Mouse (Mus musculus): ENCODE measurements around the gene Gm12830. TPM values are rescaled to one million over a fixed set of nuclear protein-coding genes. Genes with fewer than 3 reads are reported as not detected.
A peak's percentile ranks its signal among the peaks of the same experiment; 100 is the strongest.

Gene Gm12830
- polyA plus RNA-seq, 1 experiment from 2014 or later, result not detected

GRCm38 (mm10) chr4:114842376-114842960, 20.9 kb downstream of the Gm12830 start:
- H3K4me3 ChIP-seq (replicated peaks; ENCODE audit: low read length), result no peak overlapping the region
- no peak for ATAC-seq
- H3K27me3 ChIP-seq (replicated peaks; ENCODE audit: control insufficient read depth, insufficient read depth, low read length), result peaks cover 39% of the 10 kb centered on the region
- 0 out of 2 replicates have a peak overlapping the region, but pooled peaks have one; percentile 5 for H3K4me2 ChIP-seq (ENCODE audit: low read length)
- H3K9me3 ChIP-seq (ENCODE audit: control insufficient read depth, low read length), result peaks cover 2% of the 10 kb centered on the region; the same call in 1 of the 2 replicates
- no peaks in the 10 kb centered on the region for H3K36me3 ChIP-seq (ENCODE audit: control insufficient read depth, insufficient read depth)
- no peak overlapping the region for H3K27ac ChIP-seq (ENCODE audit: low read length)
- H3K9ac ChIP-seq (replicated peaks; ENCODE audit: low read depth, low read length), result no peak overlapping the region
- 8% methylated on average over 6 of the region's 11 CpGs for WGBS
- H3K4me1 ChIP-seq (replicated peaks; ENCODE audit: control insufficient read depth, insufficient read depth, low read length), result peaks cover 8% of the 10 kb centered on the region

DNA sequence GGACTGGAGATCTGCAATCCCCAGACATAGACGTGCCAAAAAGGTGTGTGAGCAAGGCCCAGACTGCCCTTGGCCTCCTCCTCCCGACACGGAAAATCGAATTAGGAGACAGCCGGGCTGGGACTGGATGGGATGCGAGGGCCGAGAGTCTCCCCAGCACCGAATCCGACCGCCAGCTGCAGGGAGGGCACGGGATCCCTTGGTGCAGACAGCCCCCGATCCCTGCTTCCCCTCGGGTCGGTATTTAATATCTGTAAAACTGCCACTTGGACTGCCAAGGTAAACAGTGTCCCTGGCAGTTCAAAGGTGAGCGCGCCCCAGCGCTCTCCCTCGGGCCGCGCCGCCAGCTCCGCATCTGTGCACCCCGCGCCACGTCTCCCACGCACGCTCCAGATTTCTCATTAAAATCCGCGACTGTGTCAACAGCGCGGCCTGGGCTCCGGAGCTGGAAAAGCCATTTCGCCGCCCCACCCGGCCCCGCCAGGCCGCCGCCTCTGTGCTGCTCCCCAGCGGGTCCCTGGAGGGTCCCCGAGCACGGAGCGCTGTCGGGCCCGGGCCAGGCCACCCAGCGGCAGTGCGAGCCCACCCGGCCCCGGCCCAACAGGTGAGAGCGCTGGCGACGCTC, 21.7 kb downstream of the Gm12830 start:
- Histone ChIP-seq H3K9ac (replicated peaks; ENCODE audit: low read depth, low read length) (peak overlapping the region; percentile 49), H3K27me3 (replicated peaks; ENCODE audit: control insufficient read depth, insufficient read depth, low read length) (peaks cover 39% of the 10 kb centered on the region), H3K4me3 (replicated peaks; ENCODE audit: low read length) (peak overlapping the region; percentile 43), H3K4me2 (ENCODE audit: low read length) (peak overlapping the region; percentile 68), H3K27ac (ENCODE audit: low read length) (no peak overlapping the region), H3K4me1 (replicated peaks; ENCODE audit: control insufficient read depth, insufficient read depth, low read length) (peaks cover 8% of the 10 kb centered on the region), H3K36me3 (ENCODE audit: control insufficient read depth, insufficient read depth) (no peaks in the 10 kb centered on the region), H3K9me3 (ENCODE audit: control insufficient read depth, low read length) (peaks cover 4% of the 10 kb centered on the region; the same call in 1 of the 2 replicates)
- 1% methylated on average over 51 of the region's 51 CpGs for WGBS
- 0 out of 2 replicates have a peak, but pooled peaks have one; percentile 36 for ATAC-seq

DNA sequence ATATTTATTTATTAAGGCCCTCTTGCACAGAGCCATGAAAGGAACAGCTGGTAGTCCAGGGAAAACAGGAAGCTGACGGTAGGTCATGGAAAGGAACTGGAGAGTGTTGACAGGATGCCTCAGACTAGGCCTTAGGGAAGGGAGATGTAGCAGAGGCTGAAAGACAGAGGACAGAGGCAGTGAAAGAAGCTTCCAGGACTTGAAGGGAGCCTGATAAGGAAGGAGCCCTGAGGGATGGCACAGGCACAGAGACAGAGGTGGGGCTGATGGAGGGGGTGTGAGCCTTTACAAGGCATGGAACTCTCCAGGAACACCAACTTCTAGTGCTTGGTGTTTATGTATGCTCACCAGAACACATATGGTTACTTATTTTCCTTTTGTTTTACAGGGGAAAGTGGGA, 23.1 kb downstream of the Gm12830 start:
- peaks cover 4% of the 10 kb centered on the region; the same call in 1 of the 2 replicates for H3K9me3 ChIP-seq (ENCODE audit: control insufficient read depth, low read length)
- H3K4me3 ChIP-seq (replicated peaks; ENCODE audit: low read length), result no peak overlapping the region
- H3K27me3 ChIP-seq (replicated peaks; ENCODE audit: control insufficient read depth, insufficient read depth, low read length), result peaks cover 33% of the 10 kb centered on the region
- no peak overlapping the region for H3K27ac ChIP-seq (ENCODE audit: low read length)
- 44% methylated on average over 1 of the region's 1 CpGs for WGBS
- no peaks in the 10 kb centered on the region for H3K36me3 ChIP-seq (ENCODE audit: control insufficient read depth, insufficient read depth)
- peaks cover 8% of the 10 kb centered on the region for H3K4me1 ChIP-seq (replicated peaks; ENCODE audit: control insufficient read depth, insufficient read depth, low read length)
- H3K4me2 ChIP-seq (ENCODE audit: low read length), result no peak overlapping the region
- ATAC-seq, result no peak
- H3K9ac ChIP-seq (replicated peaks; ENCODE audit: low read depth, low read length), result no peak overlapping the region

DNA sequence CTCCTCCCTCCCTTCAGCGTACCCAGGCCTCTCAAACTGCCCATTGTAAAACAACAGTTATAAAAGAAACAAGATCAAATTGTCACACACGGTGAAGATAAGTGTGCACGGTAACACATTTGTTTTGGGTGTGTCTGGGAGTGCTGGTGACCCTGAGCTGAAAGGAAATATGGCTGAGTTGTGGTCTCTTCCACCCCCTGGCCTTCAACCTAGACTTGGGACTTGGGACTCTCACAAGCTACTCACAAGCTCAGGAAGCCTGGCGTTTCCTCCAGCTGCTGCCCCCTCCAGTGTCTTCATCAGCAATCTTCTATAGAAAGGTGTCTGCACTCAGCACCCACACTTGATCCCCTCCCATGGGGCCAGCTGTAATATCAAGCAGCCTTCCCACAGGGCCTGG, 24.1 kb downstream of the Gm12830 start:
- no peak overlapping the region for H3K9ac ChIP-seq (replicated peaks; ENCODE audit: low read depth, low read length)
- no peak overlapping the region for H3K4me2 ChIP-seq (ENCODE audit: low read length)
- H3K27me3 ChIP-seq (replicated peaks; ENCODE audit: control insufficient read depth, insufficient read depth, low read length), result peaks cover 30% of the 10 kb centered on the region
- ATAC-seq, result no peak
- H3K36me3 ChIP-seq (ENCODE audit: control insufficient read depth, insufficient read depth), result no peaks in the 10 kb centered on the region
- peaks cover 8% of the 10 kb centered on the region for H3K4me1 ChIP-seq (replicated peaks; ENCODE audit: control insufficient read depth, insufficient read depth, low read length)
- H3K27ac ChIP-seq (ENCODE audit: low read length), result no peak overlapping the region
- H3K4me3 ChIP-seq (replicated peaks; ENCODE audit: low read length), result no peak overlapping the region
- peaks cover 4% of the 10 kb centered on the region; the same call in 1 of the 2 replicates for H3K9me3 ChIP-seq (ENCODE audit: control insufficient read depth, low read length)
- WGBS, result 59% methylated on average over 4 of the region's 4 CpGs

DNA sequence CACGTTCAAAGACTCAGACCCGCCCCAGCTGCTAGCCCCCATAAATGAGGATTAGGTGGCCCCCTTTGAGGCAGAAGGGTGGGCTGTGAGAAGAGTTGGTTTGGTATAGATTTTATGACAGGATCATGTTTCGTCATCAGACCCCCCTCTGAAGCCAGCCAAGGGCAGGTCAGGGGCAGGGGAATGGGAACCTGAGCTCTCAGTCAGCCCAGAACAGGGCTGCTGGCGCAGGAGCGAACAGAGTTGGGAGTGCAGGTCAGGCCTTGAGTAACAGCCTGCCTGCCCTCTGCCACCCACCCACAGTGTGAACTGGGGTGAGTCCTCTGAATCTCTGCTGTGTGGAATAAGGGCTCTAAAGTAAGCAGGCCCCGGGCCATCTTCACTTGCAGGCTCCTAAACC, 25.2 kb downstream of the Gm12830 start:
- H3K4me2 ChIP-seq (ENCODE audit: low read length), result no peak overlapping the region
- H3K27me3 ChIP-seq (replicated peaks; ENCODE audit: control insufficient read depth, insufficient read depth, low read length), result peaks cover 22% of the 10 kb centered on the region
- H3K9ac ChIP-seq (replicated peaks; ENCODE audit: low read depth, low read length), result no peak overlapping the region
- H3K9me3 ChIP-seq (ENCODE audit: control insufficient read depth, low read length), result peaks cover 4% of the 10 kb centered on the region; the same call in 1 of the 2 replicates
- 85% methylated on average over 6 of the region's 6 CpGs for WGBS
- ATAC-seq, result no peak
- H3K4me3 ChIP-seq (replicated peaks; ENCODE audit: low read length), result no peak overlapping the region
- H3K4me1 ChIP-seq (replicated peaks; ENCODE audit: control insufficient read depth, insufficient read depth, low read length), result peaks cover 8% of the 10 kb centered on the region
- no peaks in the 10 kb centered on the region for H3K36me3 ChIP-seq (ENCODE audit: control insufficient read depth, insufficient read depth)
- H3K27ac ChIP-seq (ENCODE audit: low read length), result no peak overlapping the region

DNA sequence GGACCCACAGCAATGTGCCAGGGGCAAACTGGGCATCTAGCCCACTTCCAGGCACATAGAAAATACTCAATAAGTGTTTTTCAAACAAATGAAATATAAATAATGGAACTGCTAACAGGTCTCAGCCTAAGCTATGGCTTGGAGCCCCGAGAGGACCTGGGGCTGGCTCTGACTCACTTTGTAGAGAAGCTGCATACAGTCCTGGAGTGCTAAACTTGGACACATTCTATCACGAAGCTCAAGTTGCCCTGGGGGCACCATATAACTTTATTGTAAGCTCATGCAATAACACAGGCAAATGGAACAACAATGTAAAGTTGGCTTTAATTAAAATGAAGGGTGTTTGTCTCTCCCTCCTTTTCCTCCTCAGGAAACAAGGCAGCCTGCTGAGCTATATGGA, 32.4 kb downstream of the Gm12830 start:
- Histone ChIP-seq H3K27ac (ENCODE audit: low read length) (no peak overlapping the region), H3K4me1 (replicated peaks; ENCODE audit: control insufficient read depth, insufficient read depth, low read length) (no peaks in the 10 kb centered on the region), H3K4me3 (replicated peaks; ENCODE audit: low read length) (no peak overlapping the region), H3K36me3 (ENCODE audit: control insufficient read depth, insufficient read depth) (no peaks in the 10 kb centered on the region), H3K27me3 (replicated peaks; ENCODE audit: control insufficient read depth, insufficient read depth, low read length) (no peaks in the 10 kb centered on the region), H3K9me3 (ENCODE audit: control insufficient read depth, low read length) (no peaks in the 10 kb centered on the region), H3K9ac (replicated peaks; ENCODE audit: low read depth, low read length) (no peak overlapping the region), H3K4me2 (ENCODE audit: low read length) (no peak overlapping the region)
- no peak for ATAC-seq
- WGBS, result 60% methylated on average over 2 of the region's 2 CpGs

DNA sequence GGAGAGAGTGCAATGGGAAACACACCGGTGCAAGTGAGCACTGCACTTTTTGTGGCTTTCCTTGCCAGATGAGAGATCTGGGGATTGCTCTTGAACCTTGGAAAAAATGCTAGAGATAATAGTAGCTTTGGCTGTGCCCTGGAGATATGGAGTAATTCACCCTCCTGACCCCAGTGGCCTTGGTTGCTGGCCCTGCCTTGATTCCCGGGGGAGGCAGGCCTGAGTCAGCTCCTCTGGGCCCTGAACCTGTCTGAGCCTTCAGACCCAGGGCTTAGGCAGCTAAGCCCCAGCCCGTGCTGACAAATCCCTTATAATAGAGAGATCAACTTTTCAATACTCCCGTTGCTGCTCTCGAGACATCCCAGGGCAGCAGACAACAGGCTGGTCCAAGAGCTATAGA, 36.9 kb downstream of the Gm12830 start:
- H3K27me3 ChIP-seq (replicated peaks; ENCODE audit: control insufficient read depth, insufficient read depth, low read length), result no peaks in the 10 kb centered on the region
- no peaks in the 10 kb centered on the region for H3K9me3 ChIP-seq (ENCODE audit: control insufficient read depth, low read length)
- WGBS, result 33% methylated on average over 5 of the region's 5 CpGs
- H3K27ac ChIP-seq (ENCODE audit: low read length), result no peak overlapping the region
- ATAC-seq, result no peak
- H3K9ac ChIP-seq (replicated peaks; ENCODE audit: low read depth, low read length), result no peak overlapping the region
- H3K4me3 ChIP-seq (replicated peaks; ENCODE audit: low read length), result no peak overlapping the region
- H3K4me2 ChIP-seq (ENCODE audit: low read length), result no peak overlapping the region
- H3K36me3 ChIP-seq (ENCODE audit: control insufficient read depth, insufficient read depth), result no peaks in the 10 kb centered on the region
- H3K4me1 ChIP-seq (replicated peaks; ENCODE audit: control insufficient read depth, insufficient read depth, low read length), result no peaks in the 10 kb centered on the region

DNA sequence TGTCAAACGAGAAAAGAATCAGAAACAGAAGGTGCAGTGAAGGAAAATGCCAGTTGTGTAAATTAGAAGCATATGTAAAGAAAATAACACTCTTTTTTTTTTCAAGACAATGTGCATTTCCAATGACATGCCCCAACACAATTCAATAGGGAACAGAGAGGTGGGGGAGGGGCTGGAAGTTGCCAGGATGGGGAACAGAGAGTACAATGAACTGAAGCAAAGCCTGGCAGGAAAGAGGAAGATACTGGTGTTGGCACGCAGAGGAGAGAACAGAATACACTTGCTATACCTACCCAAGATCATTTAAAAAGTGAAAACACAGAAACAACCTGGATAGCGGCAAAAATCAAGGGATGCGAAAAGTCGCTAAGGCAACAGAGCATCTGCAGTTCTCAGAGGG, 41.6 kb downstream of the Gm12830 start:
- WGBS, result 82% methylated on average over 5 of the region's 5 CpGs
- no peak overlapping the region for H3K9ac ChIP-seq (replicated peaks; ENCODE audit: low read depth, low read length)
- H3K9me3 ChIP-seq (ENCODE audit: control insufficient read depth, low read length), result no peaks in the 10 kb centered on the region
- no peaks in the 10 kb centered on the region for H3K27me3 ChIP-seq (replicated peaks; ENCODE audit: control insufficient read depth, insufficient read depth, low read length)
- no peaks in the 10 kb centered on the region for H3K36me3 ChIP-seq (ENCODE audit: control insufficient read depth, insufficient read depth)
- no peak overlapping the region for H3K4me3 ChIP-seq (replicated peaks; ENCODE audit: low read length)
- H3K27ac ChIP-seq (ENCODE audit: low read length), result no peak overlapping the region
- no peaks in the 10 kb centered on the region for H3K4me1 ChIP-seq (replicated peaks; ENCODE audit: control insufficient read depth, insufficient read depth, low read length)
- no peak for ATAC-seq
- no peak overlapping the region for H3K4me2 ChIP-seq (ENCODE audit: low read length)

- Histone ChIP-seq H3K9ac (replicated peaks; ENCODE audit: low read depth, low read length) (no peak overlapping the region), H3K9me3 (ENCODE audit: control insufficient read depth, low read length) (no peaks in the 10 kb centered on the region), H3K4me1 (replicated peaks; ENCODE audit: control insufficient read depth, insufficient read depth, low read length) (no peaks in the 10 kb centered on the region), H3K27ac (ENCODE audit: low read length) (no peak overlapping the region), H3K36me3 (ENCODE audit: control insufficient read depth, insufficient read depth) (no peaks in the 10 kb centered on the region), H3K4me2 (ENCODE audit: low read length) (no peak overlapping the region), H3K4me3 (replicated peaks; ENCODE audit: low read length) (no peak overlapping the region), H3K27me3 (replicated peaks; ENCODE audit: control insufficient read depth, insufficient read depth, low read length) (no peaks in the 10 kb centered on the region)
- no peak for ATAC-seq
- 82% methylated on average over 11 of the region's 11 CpGs for whole genome bisulfite sequencing
Observed at GRCm38 (mm10) chr4:114869765-114870490, 48.4 kb downstream of the Gm12830 start.
